Mouse (Mus musculus): ENCODE measurements around the gene Hdhd5. TPM values are rescaled to one million over a fixed set of nuclear protein-coding genes. Genes with fewer than 3 reads are reported as not detected.
A peak's percentile ranks its signal among the peaks of the same experiment; 100 is the strongest.

The Hdhd5 gene
- 13.5 and 13.7 TPM in 2 replicates for polyA plus RNA-seq (2014; fragmentation: Nextera tagmentation; extraction: Ambion mirVana)

DNA sequence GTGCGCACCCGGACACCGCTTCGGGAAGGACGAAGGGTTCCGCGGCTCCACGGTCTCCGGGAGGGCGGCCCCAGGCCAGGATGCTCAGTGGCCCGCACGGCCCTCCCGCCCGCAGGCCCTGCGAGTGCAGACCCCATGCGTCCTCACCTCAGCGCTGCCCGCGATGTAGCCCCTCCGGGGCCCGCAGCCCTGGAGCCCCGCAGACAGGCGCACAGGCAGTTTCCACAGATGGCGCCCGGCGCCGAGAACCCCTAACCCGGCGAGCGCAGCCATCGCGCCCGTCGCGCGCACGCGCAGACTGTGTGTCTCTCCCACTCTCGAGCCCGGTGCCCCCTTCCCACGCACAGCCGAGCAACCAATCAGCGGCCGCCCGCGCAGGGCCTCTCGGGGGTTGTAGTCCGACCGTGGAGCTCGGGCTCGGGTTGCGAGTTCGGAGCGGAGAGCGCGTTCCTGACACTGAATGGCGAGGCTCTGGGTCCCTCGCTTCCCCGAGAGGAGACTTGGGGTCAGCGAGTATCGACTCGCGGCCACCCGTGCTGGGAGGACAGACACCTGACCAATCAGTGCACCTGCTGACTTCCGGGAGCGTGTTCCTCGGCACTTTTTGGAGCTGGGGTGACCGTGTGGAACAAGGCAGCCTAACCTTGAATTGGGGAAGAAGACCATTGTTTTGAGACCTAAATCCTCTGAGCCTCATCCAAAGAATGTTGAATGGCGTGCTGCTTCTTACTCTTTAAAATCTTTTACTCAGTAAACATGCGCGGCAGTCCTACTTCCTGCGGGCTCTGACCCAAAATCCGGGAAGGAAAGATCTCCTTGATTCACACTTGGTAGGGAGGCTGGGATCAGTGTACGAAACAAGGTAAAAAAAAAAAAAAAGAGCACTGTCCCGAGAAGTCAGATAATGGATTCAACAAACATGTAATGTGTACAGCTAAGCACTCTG lies at the start of gene Hdhd5:
TSS of gene Hdhd5 (minus strand) at position 300 of the 946 bp plus-strand sequence.
- DNase-seq (ENCODE audit: low spot score) (peak; percentile 95), ATAC-seq (replicated peaks; ENCODE audit: low FRiP score, low TSS enrichment, low read depth) (peak; percentile 98)
- no peaks in the 10 kb centered on the region for H3K9me3 ChIP-seq (ENCODE audit: control insufficient read depth, low read length)
- no peaks in the 10 kb centered on the region for H3K27me3 ChIP-seq (replicated peaks; ENCODE audit: control insufficient read depth, insufficient read depth, low read length)
- H3K4me3 ChIP-seq (ENCODE audit: low read depth, low read length) = peak within 1 kb of the TSS; percentile 68
- peak within 1 kb of the TSS; percentile 74 for H3K9ac ChIP-seq (ENCODE audit: low read length)
- H3K4me2 ChIP-seq (ENCODE audit: low read length) = peak within 1 kb of the TSS; percentile 72
- 0 out of 2 replicates have a peak, but pooled peaks cover 7% of the 10 kb centered on the region for H3K4me1 ChIP-seq (replicated peaks; ENCODE audit: control insufficient read depth, insufficient read depth, low read length)
- no peak within 1 kb of the TSS for H3K27ac ChIP-seq (ENCODE audit: low read depth)
- no peaks in the 10 kb centered on the region for H3K36me3 ChIP-seq (ENCODE audit: control insufficient read depth, insufficient read depth, low read length)
- under 1% methylated on average over 75 of the region's 75 CpGs for WGBS

DNA sequence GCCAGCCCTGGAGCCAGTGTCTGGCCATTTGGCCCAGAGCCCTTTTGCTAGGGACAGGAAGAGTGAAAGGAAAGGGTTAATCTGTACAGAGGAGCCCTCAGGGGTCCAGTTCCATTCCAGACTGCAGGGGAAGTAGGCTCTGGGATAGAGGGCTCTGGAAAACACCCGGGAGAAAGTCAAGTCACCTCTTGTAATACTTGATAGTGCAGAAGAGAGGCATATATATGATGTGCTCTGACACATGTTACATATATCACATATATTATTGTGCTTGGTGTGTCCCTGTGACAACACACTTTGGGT lies 49.5 kb upstream of the Hdhd5 start:
- no peaks in the 10 kb centered on the region for H3K9me3 ChIP-seq (ENCODE audit: control insufficient read depth, low read length)
- no peak for DNase-seq (ENCODE audit: low spot score)
- H3K27ac ChIP-seq (ENCODE audit: low read depth) = no peak overlapping the region
- H3K4me1 ChIP-seq (replicated peaks; ENCODE audit: control insufficient read depth, insufficient read depth, low read length) = peaks cover 15% of the 10 kb centered on the region
- H3K4me2 ChIP-seq (ENCODE audit: low read length) = peak overlapping the region; percentile 79
- no peaks in the 10 kb centered on the region for H3K36me3 ChIP-seq (ENCODE audit: control insufficient read depth, insufficient read depth, low read length)
- peak; percentile 54; the same call in 1 of the 2 replicates for ATAC-seq (replicated peaks; ENCODE audit: low FRiP score, low TSS enrichment, low read depth)
- no peak overlapping the region for H3K9ac ChIP-seq (ENCODE audit: low read length)
- WGBS = 0% methylated on average over 1 of the region's 1 CpGs
- H3K27me3 ChIP-seq (replicated peaks; ENCODE audit: control insufficient read depth, insufficient read depth, low read length) = no peaks in the 10 kb centered on the region
- no peak overlapping the region for H3K4me3 ChIP-seq (ENCODE audit: low read depth, low read length)

DNA sequence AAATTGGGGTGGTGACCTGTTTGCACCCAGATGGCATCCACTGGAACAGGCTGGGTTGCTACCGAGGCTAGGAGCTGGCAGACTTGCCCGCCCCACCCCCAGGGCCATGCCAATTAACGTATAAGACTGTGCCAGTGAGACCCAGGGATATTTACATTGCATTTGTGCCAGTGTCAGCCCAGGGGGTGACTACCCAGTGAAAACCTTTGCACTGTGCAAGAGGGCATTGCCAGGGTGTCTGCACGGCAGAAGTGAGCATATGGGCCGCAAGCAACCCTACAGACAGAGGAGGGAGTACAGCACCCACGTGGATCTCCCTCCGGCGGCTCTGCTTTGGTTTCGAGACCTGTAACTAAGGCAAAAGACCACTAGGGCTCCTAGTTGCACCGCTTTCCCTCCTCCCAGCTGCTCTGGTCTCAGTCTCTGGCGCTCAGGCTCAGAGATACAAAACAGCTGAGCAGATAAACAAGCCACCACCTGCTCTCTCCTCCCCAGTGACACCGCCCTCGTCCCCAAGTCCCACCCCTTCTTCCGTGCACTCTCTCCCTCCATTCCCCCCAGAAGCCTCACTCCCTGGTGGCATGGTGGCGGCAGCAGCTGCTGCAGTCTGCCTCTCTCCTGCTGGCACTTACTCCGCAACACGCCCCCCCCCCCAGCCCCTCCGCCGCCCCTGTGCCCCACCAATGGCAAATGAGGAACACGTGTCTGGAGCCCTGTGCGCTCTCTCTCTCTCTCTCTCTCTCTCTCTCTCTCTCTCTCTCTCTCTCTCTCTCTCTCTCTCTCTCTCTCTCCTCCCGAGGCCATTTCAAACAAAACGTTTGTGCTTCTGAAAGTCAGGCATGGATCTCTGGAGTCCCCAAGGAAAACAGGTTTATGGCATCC lies 49.0 kb upstream of the Hdhd5 start:
- peak; percentile 73 for DNase-seq (ENCODE audit: low spot score)
- no peaks in the 10 kb centered on the region for H3K9me3 ChIP-seq (ENCODE audit: control insufficient read depth, low read length)
- peaks cover 15% of the 10 kb centered on the region for H3K4me1 ChIP-seq (replicated peaks; ENCODE audit: control insufficient read depth, insufficient read depth, low read length)
- peak overlapping the region; percentile 79 for H3K4me2 ChIP-seq (ENCODE audit: low read length)
- peak; percentile 85 for ATAC-seq (replicated peaks; ENCODE audit: low FRiP score, low TSS enrichment, low read depth)
- H3K27ac ChIP-seq (ENCODE audit: low read depth) = no peak overlapping the region
- H3K4me3 ChIP-seq (ENCODE audit: low read depth, low read length) = peak overlapping the region; percentile 33
- no peaks in the 10 kb centered on the region for H3K36me3 ChIP-seq (ENCODE audit: control insufficient read depth, insufficient read depth, low read length)
- no peaks in the 10 kb centered on the region for H3K27me3 ChIP-seq (replicated peaks; ENCODE audit: control insufficient read depth, insufficient read depth, low read length)
- WGBS = 1% methylated on average over 22 of the region's 23 CpGs
- 0 out of 2 replicates have a peak overlapping the region, but pooled peaks have one; percentile 20 for H3K9ac ChIP-seq (ENCODE audit: low read length)

DNA sequence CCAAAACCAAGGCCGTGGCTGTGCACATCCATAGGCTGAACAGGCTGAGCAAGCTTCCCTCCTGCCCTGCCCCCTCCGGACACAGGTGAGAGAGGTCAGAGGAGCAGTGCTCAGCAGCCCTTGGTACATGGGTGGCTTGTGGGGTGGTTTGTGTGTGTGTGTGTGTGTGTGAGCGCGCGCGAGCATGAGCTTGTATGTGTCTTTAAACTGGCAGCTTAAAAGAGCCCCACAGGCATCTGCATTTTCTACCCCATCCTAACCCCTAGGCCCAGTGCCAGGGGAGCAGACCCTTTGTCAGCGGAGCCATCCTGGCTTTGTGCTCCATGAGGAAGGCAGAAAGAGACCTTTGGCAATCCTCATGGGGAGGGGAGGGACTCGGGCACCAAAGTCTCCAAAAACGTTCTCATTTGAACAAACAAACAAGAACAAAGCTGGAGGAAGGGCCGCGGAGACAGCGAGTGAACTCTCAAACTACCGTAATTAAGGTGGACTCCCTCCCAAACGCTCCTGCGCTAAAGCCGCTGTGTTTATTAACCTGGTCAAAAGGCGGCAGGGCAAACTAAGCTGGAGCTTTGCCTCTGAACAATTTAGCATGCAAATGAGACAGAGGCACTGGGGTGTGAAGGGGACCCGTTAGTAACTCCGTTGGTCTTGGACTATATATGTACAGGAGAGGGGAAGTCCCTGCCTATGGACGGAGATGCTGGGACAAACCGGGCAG lies 48.2 kb upstream of the Hdhd5 start:
- ATAC-seq (replicated peaks; ENCODE audit: low FRiP score, low TSS enrichment, low read depth) (no peak), DNase-seq (ENCODE audit: low spot score) (no peak)
- Histone ChIP-seq H3K9me3 (ENCODE audit: control insufficient read depth, low read length) (no peaks in the 10 kb centered on the region), H3K9ac (ENCODE audit: low read length) (no peak overlapping the region), H3K27ac (ENCODE audit: low read depth) (no peak overlapping the region), H3K27me3 (replicated peaks; ENCODE audit: control insufficient read depth, insufficient read depth, low read length) (no peaks in the 10 kb centered on the region), H3K4me3 (ENCODE audit: low read depth, low read length) (peak overlapping the region; percentile 33), H3K4me1 (replicated peaks; ENCODE audit: control insufficient read depth, insufficient read depth, low read length) (peaks cover 15% of the 10 kb centered on the region), H3K36me3 (ENCODE audit: control insufficient read depth, insufficient read depth, low read length) (no peaks in the 10 kb centered on the region), H3K4me2 (ENCODE audit: low read length) (peak overlapping the region; percentile 79)
- WGBS = 6% methylated on average over 21 of the region's 21 CpGs

DNA sequence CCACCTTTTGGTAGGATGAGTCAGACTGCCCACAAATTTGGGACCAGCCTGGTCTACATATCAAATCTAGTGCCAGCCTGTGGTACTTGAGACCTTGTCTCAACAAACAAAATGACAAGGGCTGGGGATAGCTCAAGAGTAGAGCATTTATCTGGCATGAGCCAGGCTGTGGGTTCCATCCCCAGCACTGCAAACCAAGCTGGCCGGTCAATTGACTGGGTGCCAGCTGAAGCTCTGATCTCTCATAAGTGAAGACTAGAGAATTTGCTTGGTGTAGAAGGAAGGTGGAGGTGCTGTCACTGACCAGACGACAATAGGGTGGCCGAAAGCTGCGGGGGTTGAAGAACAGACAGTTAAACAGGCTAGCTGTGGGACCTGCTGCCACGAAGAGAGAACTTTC lies 47.4 kb upstream of the Hdhd5 start:
- Histone ChIP-seq H3K4me2 (ENCODE audit: low read length) (no peak overlapping the region), H3K36me3 (ENCODE audit: control insufficient read depth, insufficient read depth, low read length) (no peaks in the 10 kb centered on the region), H3K4me3 (ENCODE audit: low read depth, low read length) (no peak overlapping the region), H3K9me3 (ENCODE audit: control insufficient read depth, low read length) (no peaks in the 10 kb centered on the region), H3K9ac (ENCODE audit: low read length) (no peak overlapping the region), H3K27ac (ENCODE audit: low read depth) (no peak overlapping the region), H3K27me3 (replicated peaks; ENCODE audit: control insufficient read depth, insufficient read depth, low read length) (no peaks in the 10 kb centered on the region), H3K4me1 (replicated peaks; ENCODE audit: control insufficient read depth, insufficient read depth, low read length) (peaks cover 15% of the 10 kb centered on the region)
- ATAC-seq (replicated peaks; ENCODE audit: low FRiP score, low TSS enrichment, low read depth) (no peak), DNase-seq (ENCODE audit: low spot score) (no peak)
- 53% methylated on average over 5 of the region's 5 CpGs for WGBS

DNA sequence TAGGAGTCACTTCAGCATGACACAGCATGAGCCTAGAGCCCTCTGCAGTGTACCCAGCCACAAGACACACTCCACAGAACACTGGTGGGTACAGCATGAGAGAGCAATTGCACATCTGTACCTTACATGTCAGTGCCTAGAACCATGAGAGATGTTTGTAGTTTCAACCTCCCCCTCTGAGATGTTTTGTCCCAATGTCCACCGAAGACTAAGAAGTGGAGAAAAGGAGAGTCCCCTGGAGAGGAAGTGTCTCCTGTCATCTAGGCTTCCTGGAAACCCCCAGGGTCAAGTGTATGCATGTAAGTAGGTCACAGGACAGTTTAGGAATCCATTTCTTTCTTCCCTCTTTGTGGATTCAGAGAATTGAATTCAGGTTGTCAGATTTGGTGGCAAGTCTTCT lies 41.3 kb upstream of the Hdhd5 start:
- H3K4me3 ChIP-seq (ENCODE audit: low read depth, low read length) = no peak overlapping the region
- H3K27me3 ChIP-seq (replicated peaks; ENCODE audit: control insufficient read depth, insufficient read depth, low read length) = no peaks in the 10 kb centered on the region
- no peak overlapping the region for H3K9ac ChIP-seq (ENCODE audit: low read length)
- H3K27ac ChIP-seq (ENCODE audit: low read depth) = no peak overlapping the region
- H3K4me2 ChIP-seq (ENCODE audit: low read length) = no peak overlapping the region
- DNase-seq (ENCODE audit: low spot score) = no peak
- H3K4me1 ChIP-seq (replicated peaks; ENCODE audit: control insufficient read depth, insufficient read depth, low read length) = no peaks in the 10 kb centered on the region
- no peak for ATAC-seq (replicated peaks; ENCODE audit: low FRiP score, low TSS enrichment, low read depth)
- H3K36me3 ChIP-seq (ENCODE audit: control insufficient read depth, insufficient read depth, low read length) = no peaks in the 10 kb centered on the region
- WGBS = 76% methylated on average over 1 of the region's 1 CpGs
- no peaks in the 10 kb centered on the region for H3K9me3 ChIP-seq (ENCODE audit: control insufficient read depth, low read length)

DNA sequence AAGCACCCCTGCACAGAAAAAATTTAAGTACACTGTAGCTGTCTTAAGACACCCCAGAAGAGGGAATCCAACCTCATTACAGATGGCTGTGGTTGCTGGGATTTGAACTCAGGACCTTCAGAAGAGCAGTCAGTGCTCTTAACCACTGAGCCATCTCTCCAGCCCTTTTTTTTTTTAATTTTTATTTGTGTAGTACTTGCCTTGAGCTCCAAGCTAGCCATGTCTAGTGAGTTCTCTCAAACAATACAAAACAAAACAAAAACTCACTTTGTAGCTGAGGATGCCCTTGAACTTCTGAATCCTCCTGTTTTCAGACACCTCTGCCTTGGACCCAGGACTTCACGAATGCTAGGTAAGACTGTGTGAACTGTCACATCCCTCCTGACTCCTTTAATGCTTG lies 37.1 kb upstream of the Hdhd5 start:
- no peaks in the 10 kb centered on the region for H3K36me3 ChIP-seq (ENCODE audit: control insufficient read depth, insufficient read depth, low read length)
- H3K4me3 ChIP-seq (ENCODE audit: low read depth, low read length) = no peak overlapping the region
- DNase-seq (ENCODE audit: low spot score) = no peak
- H3K9ac ChIP-seq (ENCODE audit: low read length) = no peak overlapping the region
- H3K27ac ChIP-seq (ENCODE audit: low read depth) = no peak overlapping the region
- H3K4me2 ChIP-seq (ENCODE audit: low read length) = no peak overlapping the region
- no peaks in the 10 kb centered on the region for H3K27me3 ChIP-seq (replicated peaks; ENCODE audit: control insufficient read depth, insufficient read depth, low read length)
- H3K9me3 ChIP-seq (ENCODE audit: control insufficient read depth, low read length) = no peaks in the 10 kb centered on the region
- H3K4me1 ChIP-seq (replicated peaks; ENCODE audit: control insufficient read depth, insufficient read depth, low read length) = no peaks in the 10 kb centered on the region
- 74% methylated on average over 1 of the region's 1 CpGs for WGBS
- no peak for ATAC-seq (replicated peaks; ENCODE audit: low FRiP score, low TSS enrichment, low read depth)
